Comparison of ENCODE assay signal across 10 mouse cellular contexts in genomic region chr12:110775628-110776426, GRCm38 (mm10). TPM values are rescaled to one million over a fixed set of nuclear protein-coding genes. Genes with fewer than 3 reads are reported as not detected.
DNase-seq lines count a peak whose midpoint lies in the region; ATAC-seq lines count a peak whose summit lies in the region.
"Had no signal": no experiment of that assay in that cellular context is flagged by ENCODE, and none has a peak within 500 bp of the region (broad histone marks: within the 10 kb centered on the region; RNA-seq: fewer than 3 reads in every experiment).

No protein-coding gene starts in this region.

- peak; percentile 61 for ATAC-seq in liver, embryonic 12.5 days
- ATAC-seq in liver, embryonic 11.5 days (replicated peaks; ENCODE audit: low FRiP score), result no peak; the same call in 1 of the 2 replicates
- ATAC-seq: forebrain, embryonic 14.5 days had no signal

- H3K4me3 ChIP-seq in liver, embryonic 12.5 days, result no peak overlapping the region
- no peak overlapping the region for H3K4me3 ChIP-seq in liver, embryonic 11.5 days (ENCODE audit: low read depth, low read length)
- no peak overlapping the region for H3K4me3 ChIP-seq in forebrain, embryonic 10.5 days

- no peak overlapping the region for H3K9ac ChIP-seq in liver, embryonic 12.5 days
- no peak overlapping the region for H3K9ac ChIP-seq in liver, embryonic 11.5 days (ENCODE audit: low read depth, low read length)

- no peaks in the 10 kb centered on the region for H3K27me3 ChIP-seq in liver, embryonic 12.5 days (replicated peaks)
- no peaks in the 10 kb centered on the region for H3K27me3 ChIP-seq in liver, embryonic 11.5 days (replicated peaks; ENCODE audit: control insufficient read depth, insufficient read depth, low read length)
- no peaks in the 10 kb centered on the region for H3K27me3 ChIP-seq in forebrain, embryonic 10.5 days (ENCODE audit: poor library complexity, severe bottlenecking)

- H3K9me3 ChIP-seq in liver, embryonic 12.5 days (replicated peaks), result no peaks in the 10 kb centered on the region
- H3K9me3 ChIP-seq in liver, embryonic 11.5 days (ENCODE audit: control insufficient read depth, low read length), result no peaks in the 10 kb centered on the region
- no peaks in the 10 kb centered on the region for H3K9me3 ChIP-seq in forebrain, embryonic 10.5 days

- WGBS in liver, embryonic 12.5 days (ENCODE audit: insufficient replicate concordance), result 53% methylated on average over 5 of the region's 5 CpGs
- 61% methylated on average over 5 of the region's 5 CpGs for WGBS in liver, embryonic 11.5 days
- 78% methylated on average over 5 of the region's 5 CpGs for WGBS in forebrain, embryonic 10.5 days

- H3K4me2 ChIP-seq in liver, embryonic 12.5 days, result 0 out of 2 replicates have a peak overlapping the region, but pooled peaks have one; percentile 21
- H3K4me2 ChIP-seq in liver, embryonic 11.5 days, result no peak overlapping the region

- peaks cover 59% of the 10 kb centered on the region for H3K4me1 ChIP-seq in liver, embryonic 12.5 days
- peaks cover 16% of the 10 kb centered on the region for H3K4me1 ChIP-seq in liver, embryonic 11.5 days (replicated peaks; ENCODE audit: control insufficient read depth, insufficient read depth, low read length)
- H3K4me1 ChIP-seq in forebrain, embryonic 10.5 days, result peaks cover 12% of the 10 kb centered on the region

- H3K36me3 ChIP-seq in liver, embryonic 12.5 days, result peaks cover 26% of the 10 kb centered on the region
- H3K36me3 ChIP-seq in liver, embryonic 11.5 days (ENCODE audit: control insufficient read depth, insufficient read depth, low read length), result no peaks in the 10 kb centered on the region; the same call in 1 of the 2 replicates
- H3K36me3 ChIP-seq in forebrain, embryonic 10.5 days (replicated peaks), result peaks cover 26% of the 10 kb centered on the region

- DNase-seq in liver, embryonic 11.5 days (ENCODE audit: low spot score), result no peak
- peak; percentile 68 for DNase-seq in adipocyte (ENCODE audit: low spot score)
- peak; percentile 39 for DNase-seq in kidney, adult 9 months
- DNase-seq in retina, postnatal 1 day, result peak; percentile 77
- DNase-seq in cerebellum, adult 9-10 months, result no peak
- DNase-seq in forebrain, embryonic 10.5 days (ENCODE audit: extremely low spot score, low spot score), result no peak
- DNase-seq in lung, postnatal 14 days, result no peak
- DNase-seq: adrenal gland, postnatal 14 days had no signal

- H3K27ac ChIP-seq in liver, embryonic 12.5 days, result peak overlapping the region; percentile 29; the same call in 1 of the 2 replicates
- no peak overlapping the region for H3K27ac ChIP-seq in liver, embryonic 11.5 days (ENCODE audit: low read depth, low read length)
- H3K27ac ChIP-seq in forebrain, embryonic 10.5 days, result no peak overlapping the region

RNA-seq across cellular contexts. Expression of gene Wdr20, which starts 38.1 kb away (rescaled TPM):
- 14.2 and 16.0 TPM in 2 replicates for polyA plus RNA-seq in liver, embryonic 12.5 days (2016; fragmentation: Nextera tagmentation; extraction: Ambion mirVana)
- 17.7 and 18.2 TPM in 2 replicates for polyA plus RNA-seq in liver, embryonic 11.5 days (2014; fragmentation: Nextera tagmentation; extraction: Ambion mirVana)
- polyA plus RNA-seq in forebrain, embryonic 10.5 days (2016; fragmentation: Nextera tagmentation; extraction: Ambion mirVana), result 22.5 and 23.5 TPM in 2 replicates

Comparison
In these comparisons a context has a peak if more than half of its experiments do, and no peak if none do; other contexts are left out.
1. DNase-seq: peak in adipocyte (single experiment), kidney, adult 9 months (single experiment) and retina, postnatal 1 day (single experiment); none in liver, embryonic 11.5 days (single experiment), cerebellum, adult 9-10 months (single experiment), forebrain, embryonic 10.5 days (single experiment) and lung, postnatal 14 days (single experiment).